Comparison of ENCODE assay signal across 10 mouse cellular contexts in genomic region chr5:35131237-35131636, GRCm38 (mm10). TPM values are rescaled to one million over a fixed set of nuclear protein-coding genes. Genes with fewer than 3 reads are reported as not detected.
A peak's percentile ranks its signal among the peaks of the same experiment; 100 is the strongest.
DNase-seq lines count a peak whose midpoint lies in the region; ATAC-seq and TF ChIP-seq lines count a peak whose summit lies in the region.
"Had no signal": no experiment of that assay in that cellular context is flagged by ENCODE, and none has a peak within 500 bp of the region (broad histone marks: within the 10 kb centered on the region; RNA-seq: fewer than 3 reads in every experiment).

No protein-coding gene starts in this region.

- peak; percentile 43; the same call in 1 of the 2 replicates for TF ChIP-seq CTCF in intestine, postnatal 0 days (IDR thresholded peaks at IDR 0.05; ENCODE audit: low read depth)
- TF ChIP-seq CTCF in thymus, adult 2 months (IDR thresholded peaks at IDR 0.05; ENCODE audit: borderline replicate concordance, control insufficient read depth, extremely low read depth, insufficient read depth, low read length, poor library complexity) = no peak

- no peaks in the 10 kb centered on the region for H3K27me3 ChIP-seq in intestine, postnatal 0 days (replicated peaks; ENCODE audit: control insufficient read depth, insufficient read depth, low read length)
- no peaks in the 10 kb centered on the region for H3K27me3 ChIP-seq in intestine, embryonic 15.5 days (replicated peaks)
- 0 out of 2 replicates have a peak, but pooled peaks cover 3% of the 10 kb centered on the region for H3K27me3 ChIP-seq in midbrain, embryonic 13.5 days
- H3K27me3 ChIP-seq in midbrain, embryonic 16.5 days (ENCODE audit: control insufficient read depth, insufficient read depth, low read depth, low read length) = no peaks in the 10 kb centered on the region
- no peaks in the 10 kb centered on the region; the same call in 1 of the 2 replicates for H3K27me3 ChIP-seq in thymus, adult 2 months (ENCODE audit: control insufficient read depth, insufficient read depth, low read length)
- H3K27me3 ChIP-seq: embryonic facial prominence, embryonic 13.5 days; heart, embryonic 15.5 days had no signal

- no peaks in the 10 kb centered on the region for H3K36me3 ChIP-seq in intestine, postnatal 0 days (ENCODE audit: control insufficient read depth, insufficient read depth)
- H3K36me3 ChIP-seq in intestine, embryonic 15.5 days = no peaks in the 10 kb centered on the region
- H3K36me3 ChIP-seq in midbrain, embryonic 13.5 days = no peaks in the 10 kb centered on the region
- no peaks in the 10 kb centered on the region for H3K36me3 ChIP-seq in midbrain, embryonic 16.5 days (ENCODE audit: control insufficient read depth, insufficient read depth, low read length)
- no peaks in the 10 kb centered on the region for H3K36me3 ChIP-seq in thymus, adult 2 months (ENCODE audit: control insufficient read depth, insufficient read depth, low read length)
- H3K36me3 ChIP-seq: embryonic facial prominence, embryonic 13.5 days; heart, embryonic 15.5 days; liver, embryonic 15.5 days had no signal

- no peaks in the 10 kb centered on the region for H3K4me1 ChIP-seq in intestine, postnatal 0 days (replicated peaks; ENCODE audit: control insufficient read depth, insufficient read depth, low read length)
- no peaks in the 10 kb centered on the region for H3K4me1 ChIP-seq in intestine, embryonic 15.5 days (replicated peaks)
- H3K4me1 ChIP-seq in midbrain, embryonic 13.5 days (replicated peaks) = no peaks in the 10 kb centered on the region
- no peaks in the 10 kb centered on the region for H3K4me1 ChIP-seq in midbrain, embryonic 16.5 days (ENCODE audit: control insufficient read depth, insufficient read depth, low read length)
- no peaks in the 10 kb centered on the region for H3K4me1 ChIP-seq in thymus, adult 2 months (replicated peaks; ENCODE audit: control insufficient read depth, insufficient read depth, low read length)
- H3K4me1 ChIP-seq: embryonic facial prominence, embryonic 13.5 days; liver, embryonic 15.5 days had no signal

- no peak for ATAC-seq in intestine, postnatal 0 days
- ATAC-seq in intestine, embryonic 15.5 days = no peak
- 0 out of 2 replicates have a peak, but pooled peaks have one; percentile 20 for ATAC-seq in midbrain, embryonic 13.5 days
- no peak; the same call in 1 of the 2 replicates for ATAC-seq in midbrain, embryonic 16.5 days

- DNase-seq in cerebellum, postnatal 10 days = peak; percentile 56 to 58
- DNase-seq in testis, postnatal 10 days (ENCODE audit: low spot score) = peak; percentile 46
- no peak for DNase-seq in thymus, adult 2 months

- no peak overlapping the region for H3K9ac ChIP-seq in intestine, postnatal 0 days (ENCODE audit: low read depth, low read length)
- H3K9ac ChIP-seq in intestine, embryonic 15.5 days = no peak overlapping the region
- H3K9ac ChIP-seq in midbrain, embryonic 13.5 days (replicated peaks) = no peak overlapping the region
- no peak overlapping the region for H3K9ac ChIP-seq in midbrain, embryonic 16.5 days (ENCODE audit: low read depth, low read length)
- H3K9ac ChIP-seq: embryonic facial prominence, embryonic 13.5 days; heart, embryonic 15.5 days; liver, embryonic 15.5 days had no signal

- H3K4me3 ChIP-seq in intestine, postnatal 0 days (ENCODE audit: low read depth, low read length) = no peak overlapping the region
- no peak overlapping the region for H3K4me3 ChIP-seq in intestine, embryonic 15.5 days (replicated peaks)
- no peak overlapping the region for H3K4me3 ChIP-seq in midbrain, embryonic 13.5 days (replicated peaks)
- H3K4me3 ChIP-seq in midbrain, embryonic 16.5 days (ENCODE audit: low read depth, low read length) = no peak overlapping the region
- no peak overlapping the region for H3K4me3 ChIP-seq in thymus, adult 2 months (ENCODE audit: control insufficient read depth, insufficient read depth, low read length)
- H3K4me3 ChIP-seq: embryonic facial prominence, embryonic 13.5 days; heart, embryonic 15.5 days; liver, embryonic 15.5 days had no signal

- TF ChIP-seq POLR2A in thymus, adult 2 months (IDR thresholded peaks at IDR 0.05; ENCODE audit: control insufficient read depth, extremely low read depth, insufficient read depth, low read length, poor library complexity) = no peak

- no peak overlapping the region for H3K27ac ChIP-seq in intestine, postnatal 0 days (ENCODE audit: low read depth, low read length)
- H3K27ac ChIP-seq in intestine, embryonic 15.5 days = no peak overlapping the region
- no peak overlapping the region for H3K27ac ChIP-seq in midbrain, embryonic 13.5 days
- H3K27ac ChIP-seq in midbrain, embryonic 16.5 days (ENCODE audit: low read length) = no peak overlapping the region
- H3K27ac ChIP-seq in thymus, adult 2 months (ENCODE audit: control insufficient read depth, insufficient read depth, low read length) = no peak overlapping the region
- H3K27ac ChIP-seq: embryonic facial prominence, embryonic 13.5 days; heart, embryonic 15.5 days; liver, embryonic 15.5 days had no signal

- H3K9me3 ChIP-seq in intestine, postnatal 0 days (ENCODE audit: control insufficient read depth) = no peaks in the 10 kb centered on the region
- no peaks in the 10 kb centered on the region for H3K9me3 ChIP-seq in intestine, embryonic 15.5 days
- no peaks in the 10 kb centered on the region for H3K9me3 ChIP-seq in midbrain, embryonic 13.5 days
- no peaks in the 10 kb centered on the region for H3K9me3 ChIP-seq in midbrain, embryonic 16.5 days (replicated peaks; ENCODE audit: control insufficient read depth, low read length, poor library complexity, severe bottlenecking)
- H3K9me3 ChIP-seq: embryonic facial prominence, embryonic 13.5 days; heart, embryonic 15.5 days; liver, embryonic 15.5 days had no signal

- WGBS in intestine, postnatal 0 days = 32% methylated on average over 1 of the region's 1 CpGs
- 11% methylated on average over 1 of the region's 1 CpGs for WGBS in intestine, embryonic 15.5 days
- WGBS in midbrain, embryonic 13.5 days = 44% methylated on average over 1 of the region's 1 CpGs
- WGBS in midbrain, embryonic 16.5 days = 39% methylated on average over 1 of the region's 1 CpGs
- whole genome bisulfite sequencing in thymus, adult 2 months = 18% methylated on average over 1 of the region's 1 CpGs

- H3K4me2 ChIP-seq in intestine, postnatal 0 days (replicated peaks; ENCODE audit: low read depth) = no peak overlapping the region
- no peak overlapping the region for H3K4me2 ChIP-seq in intestine, embryonic 15.5 days (replicated peaks)
- no peak overlapping the region for H3K4me2 ChIP-seq in midbrain, embryonic 13.5 days (replicated peaks)
- no peak overlapping the region for H3K4me2 ChIP-seq in midbrain, embryonic 16.5 days (ENCODE audit: low read length)
- H3K4me2 ChIP-seq: embryonic facial prominence, embryonic 13.5 days; heart, embryonic 15.5 days; liver, embryonic 15.5 days had no signal

RNA-seq across cellular contexts. Expression of gene Lrpap1, which starts 25.7 kb away (rescaled TPM):
- 47.7 and 50.6 TPM in 2 replicates for polyA plus RNA-seq in intestine, postnatal 0 days (2015; fragmentation: Nextera tagmentation; extraction: Ambion mirVana)
- polyA plus RNA-seq in intestine, embryonic 15.5 days (2015; fragmentation: Nextera tagmentation; extraction: Ambion mirVana) = 90.3 and 94.7 TPM in 2 replicates
- polyA plus RNA-seq in midbrain, embryonic 13.5 days (2015; fragmentation: Nextera tagmentation; extraction: Ambion mirVana) = 108 and 114 TPM in 2 replicates
- polyA plus RNA-seq in midbrain, embryonic 16.5 days (2015; fragmentation: Nextera tagmentation; extraction: Ambion mirVana) = 133 and 141 TPM in 2 replicates
- polyA plus RNA-seq in thymus, adult 2 months (2012; rRNA removed) = 18.9 and 24.4 TPM in 2 replicates
